Mouse (Mus musculus): ENCODE measurements around the gene 4933407L21Rik. TPM values are rescaled to one million over a fixed set of nuclear protein-coding genes. Genes with fewer than 3 reads are reported as not detected.
"Not testable (repeated sequence)": the region's sequence is repeated elsewhere in the genome, so short reads cannot be mapped to it uniquely, and the experiment has no call there.

4933407L21Rik gene
- polyA plus RNA-seq, 1 experiment from 2014 or later: 0.85 TPM

DNA sequence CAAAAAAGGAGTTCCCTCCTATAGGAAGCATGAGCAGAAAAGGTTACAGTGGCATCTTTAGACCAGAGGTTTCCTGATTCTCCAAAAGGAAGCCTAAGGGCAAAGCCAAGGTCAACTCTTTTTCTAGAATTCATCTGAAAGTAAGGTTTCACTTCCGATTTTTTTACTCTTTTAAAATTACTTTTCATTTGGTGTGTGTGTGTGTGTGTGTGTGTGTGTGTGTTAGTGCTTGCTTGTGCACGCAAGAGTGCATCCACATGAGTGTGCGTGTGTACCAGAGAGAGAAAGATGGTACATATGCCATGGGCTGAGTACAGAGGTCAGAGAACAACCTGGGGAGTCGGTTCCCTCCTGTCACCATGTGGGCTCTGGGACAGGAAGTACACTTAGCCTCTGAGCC, 60.6 kb downstream of the 4933407L21Rik start:
- H3K4me2 ChIP-seq (replicated peaks; ENCODE audit: low read depth, low read length); H3K4me1 ChIP-seq (ENCODE audit: control insufficient read depth, insufficient read depth, low read length); H3K9ac ChIP-seq (ENCODE audit: low read depth, low read length); H3K9me3 ChIP-seq (ENCODE audit: control insufficient read depth, low read length); ATAC-seq (ENCODE audit: low FRiP score, low TSS enrichment); H3K4me3 ChIP-seq (ENCODE audit: low read length); H3K36me3 ChIP-seq (ENCODE audit: control insufficient read depth, insufficient read depth, low read length); H3K27ac ChIP-seq (ENCODE audit: low read depth, low read length); H3K27me3 ChIP-seq (ENCODE audit: control insufficient read depth, insufficient read depth, low read length): not testable (repeated sequence)
- 86% methylated on average over 4 of the region's 4 CpGs for WGBS

Other genes starting within 250 kb of the 4933407L21Rik start
- gene A630001G21Rik, start 149.8 kb upstream of the 4933407L21Rik start, polyA plus RNA-seq (2014; fragmentation: Nextera tagmentation; extraction: Ambion mirVana): 0.87 and 1.8 TPM in 2 replicates
- 37.9 and 53.0 TPM in 2 replicates for gene Cab39, start 135.0 kb upstream of the 4933407L21Rik start, polyA plus RNA-seq (2014; fragmentation: Nextera tagmentation; extraction: Ambion mirVana)
- gene Itm2c, start 34.2 kb upstream of the 4933407L21Rik start, polyA plus RNA-seq (2014; fragmentation: Nextera tagmentation; extraction: Ambion mirVana): 145 and 179 TPM in 2 replicates
- 0.07 TPM in 1 of 2 replicates, not detected in the other for gene Gpr55, start 32.5 kb downstream of the 4933407L21Rik start, polyA plus RNA-seq (2014; fragmentation: Nextera tagmentation; extraction: Ambion mirVana)
- 0.34 TPM in 1 of 2 replicates, not detected in the other for gene Spata3, start 88.3 kb downstream of the 4933407L21Rik start, polyA plus RNA-seq (2014; fragmentation: Nextera tagmentation; extraction: Ambion mirVana)
- gene 2810459M11Rik, start 117.4 kb downstream of the 4933407L21Rik start, polyA plus RNA-seq (2014; fragmentation: Nextera tagmentation; extraction: Ambion mirVana): 0.81 and 1.7 TPM in 2 replicates
- 135 and 207 TPM in 2 replicates for gene Psmd1, start 135.9 kb downstream of the 4933407L21Rik start, polyA plus RNA-seq (2014; fragmentation: Nextera tagmentation; extraction: Ambion mirVana)
- 1.2 and 1.3 TPM in 2 replicates for gene Htr2b, start 183.5 kb downstream of the 4933407L21Rik start, polyA plus RNA-seq (2014; fragmentation: Nextera tagmentation; extraction: Ambion mirVana)
- 0.53 and 0.76 TPM in 2 replicates for gene Gm21972, start 205.2 kb downstream of the 4933407L21Rik start, polyA plus RNA-seq (2014; fragmentation: Nextera tagmentation; extraction: Ambion mirVana)
- 18.9 and 30.5 TPM in 2 replicates for gene Armc9, start 226.3 kb downstream of the 4933407L21Rik start, polyA plus RNA-seq (2014; fragmentation: Nextera tagmentation; extraction: Ambion mirVana)

Measured in kidney, embryonic 14.5 days (tissue).